Mouse (Mus musculus) hindbrain, embryonic 13.5 days (tissue): ENCODE measurements around the gene Ap1b1. TPM values are rescaled to one million over a fixed set of nuclear protein-coding genes. Genes with fewer than 3 reads are reported as not detected.

Source experiments
- ATAC-seq: fragments of 200-750 bp; cut with Nextera tagmentation; 2 replicates; pipeline ENCODE4 v1.8.0; 2017; ENCODE audit warnings: moderate TSS enrichment; ENCODE audit not compliant: low FRiP score
- H3K27ac ChIP-seq: fragments of 300-500 bp; sonication (generic); 2 replicates; pipeline ENCODE4 v1.5.1; 2015; ENCODE audit warnings: inconsistent platforms, mild to moderate bottlenecking, moderate library complexity
- H3K27me3 ChIP-seq: fragments of 300-500 bp; sonication (generic); 2 replicates; pipeline ENCODE4 v1.6.1; 2015; ENCODE audit warnings: mild to moderate bottlenecking, inconsistent platforms
- H3K36me3 ChIP-seq: fragments of 300-500 bp; sonication (generic); 2 replicates; pipeline ENCODE4 v1.6.1; 2015; ENCODE audit warnings: mild to moderate bottlenecking, inconsistent platforms
- H3K4me1 ChIP-seq: fragments of 300-500 bp; sonication (generic); replicated peaks from 2 replicates; pipeline ENCODE4 v1.6.1; 2015; ENCODE audit warnings: inconsistent platforms
- H3K4me2 ChIP-seq: fragments of 300-500 bp; sonication (generic); 2 replicates; pipeline ENCODE4 v1.6.1; 2015; ENCODE audit warnings: inconsistent platforms, mild to moderate bottlenecking, moderate library complexity
- H3K4me3 ChIP-seq: fragments of 300-500 bp; sonication (generic); 2 replicates; pipeline ENCODE4 v1.5.1; 2015; ENCODE audit warnings: mild to moderate bottlenecking, inconsistent platforms
- H3K9ac ChIP-seq: fragments of 300-500 bp; sonication (generic); 2 replicates; pipeline ENCODE4 v1.6.1; 2015; ENCODE audit warnings: mild to moderate bottlenecking, inconsistent platforms
- H3K9me3 ChIP-seq: fragments of 300-500 bp; sonication (generic); 2 replicates; pipeline ENCODE4 v1.6.1; 2016; ENCODE audit warnings: inconsistent platforms
- WGBS: fragments of 180-500 bp; shearing (Covaris S2); methylation state at CpG from one replicate; pipeline ENCODE4 v1.1.7; 2015; 5-methylcytosine and 5-hydroxymethylcytosine counted together
- polyA plus RNA-seq: library from polyadenylated mRNA; unstranded; fragments of >200 nt; fragmentation: Nextera tagmentation; extraction: Ambion mirVana; gene quantifications from 2 replicates; pipeline ENCODE4 v1.2.1, GENCODE M21; 2015

Gene Ap1b1
- polyA plus RNA-seq, 1 experiment from 2014 or later, result 86.8 TPM

- no peaks in the 10 kb centered on the region for H3K27me3 ChIP-seq
- H3K4me2 ChIP-seq, result no peak overlapping the region
- peaks cover 7% of the 10 kb centered on the region for H3K4me1 ChIP-seq
- 55% methylated on average over 2 of the region's 2 CpGs for WGBS
- H3K27ac ChIP-seq, result no peak overlapping the region
- no peak overlapping the region for H3K9ac ChIP-seq
- ATAC-seq, result no peak
- no peaks in the 10 kb centered on the region for H3K36me3 ChIP-seq
- no peak overlapping the region for H3K4me3 ChIP-seq
- no peaks in the 10 kb centered on the region for H3K9me3 ChIP-seq
Measured at GRCm38 (mm10) chr11:4967549-4967948, 19.1 kb upstream of the Ap1b1 start.

GRCm38 (mm10) chr11:4968376-4968775 lies 18.2 kb upstream of the Ap1b1 start:
- H3K36me3 ChIP-seq, result no peaks in the 10 kb centered on the region
- H3K27me3 ChIP-seq, result no peaks in the 10 kb centered on the region
- no peak overlapping the region for H3K4me3 ChIP-seq
- WGBS, result 74% methylated on average over 10 of the region's 10 CpGs
- no peaks in the 10 kb centered on the region for H3K9me3 ChIP-seq
- H3K9ac ChIP-seq, result no peak overlapping the region
- H3K4me2 ChIP-seq, result no peak overlapping the region
- no peak overlapping the region for H3K27ac ChIP-seq
- peaks cover 8% of the 10 kb centered on the region for H3K4me1 ChIP-seq
- no peak for ATAC-seq

GRCm38 (mm10) chr11:4972967-4973870 lies 13.4 kb upstream of the Ap1b1 start:
- Histone ChIP-seq H3K27ac (no peak overlapping the region), H3K4me1 (peaks cover 3% of the 10 kb centered on the region; the same call in 1 of the 2 replicates), H3K9ac (no peak overlapping the region), H3K4me2 (no peak overlapping the region), H3K4me3 (no peak overlapping the region), H3K27me3 (peaks cover 15% of the 10 kb centered on the region), H3K36me3 (no peaks in the 10 kb centered on the region), H3K9me3 (no peaks in the 10 kb centered on the region)
- 55% methylated on average over 13 of the region's 13 CpGs for WGBS
- ATAC-seq, result no peak

- peaks cover 15% of the 10 kb centered on the region for H3K27me3 ChIP-seq
- no peak overlapping the region for H3K27ac ChIP-seq
- no peaks in the 10 kb centered on the region for H3K36me3 ChIP-seq
- H3K9ac ChIP-seq, result no peak overlapping the region
- no peak overlapping the region for H3K4me3 ChIP-seq
- no peak for ATAC-seq
- H3K4me1 ChIP-seq, result 0 out of 2 replicates have a peak, but pooled peaks cover 3% of the 10 kb centered on the region
- H3K4me2 ChIP-seq, result no peak overlapping the region
- WGBS, result 84% methylated on average over 2 of the region's 2 CpGs
- H3K9me3 ChIP-seq, result no peaks in the 10 kb centered on the region
Measured at GRCm38 (mm10) chr11:4973871-4974256, 12.8 kb upstream of the Ap1b1 start.

GRCm38 (mm10) chr11:4974376-4975122 lies 12.1 kb upstream of the Ap1b1 start:
- H3K4me1 ChIP-seq, result 0 out of 2 replicates have a peak, but pooled peaks cover 3% of the 10 kb centered on the region
- H3K4me2 ChIP-seq, result no peak overlapping the region
- H3K9ac ChIP-seq, result no peak overlapping the region
- H3K27me3 ChIP-seq, result peaks cover 15% of the 10 kb centered on the region
- H3K36me3 ChIP-seq, result no peaks in the 10 kb centered on the region
- H3K9me3 ChIP-seq, result no peaks in the 10 kb centered on the region
- H3K4me3 ChIP-seq, result no peak overlapping the region
- H3K27ac ChIP-seq, result no peak overlapping the region
- WGBS, result 79% methylated on average over 11 of the region's 11 CpGs
- no peak for ATAC-seq

- H3K9ac ChIP-seq, result no peak overlapping the region
- WGBS, result 6% methylated on average over 14 of the region's 14 CpGs
- peaks cover 15% of the 10 kb centered on the region for H3K27me3 ChIP-seq
- H3K27ac ChIP-seq, result no peak overlapping the region
- H3K4me1 ChIP-seq, result 0 out of 2 replicates have a peak, but pooled peaks cover 3% of the 10 kb centered on the region
- peak; percentile 67; the same call in 1 of the 2 replicates for ATAC-seq
- H3K4me3 ChIP-seq, result no peak overlapping the region
- H3K4me2 ChIP-seq, result peak overlapping the region; percentile 29
- no peaks in the 10 kb centered on the region for H3K9me3 ChIP-seq
- no peaks in the 10 kb centered on the region for H3K36me3 ChIP-seq
Measured at GRCm38 (mm10) chr11:4975623-4976022, 11.0 kb upstream of the Ap1b1 start.

GRCm38 (mm10) chr11:4983010-4983409 lies 3.6 kb upstream of the Ap1b1 start:
- no peak overlapping the region for H3K4me2 ChIP-seq
- peaks cover 14% of the 10 kb centered on the region for H3K4me1 ChIP-seq
- H3K27ac ChIP-seq, result no peak overlapping the region
- no peak for ATAC-seq
- no peaks in the 10 kb centered on the region for H3K36me3 ChIP-seq
- no peak overlapping the region for H3K4me3 ChIP-seq
- no peaks in the 10 kb centered on the region for H3K9me3 ChIP-seq
- H3K9ac ChIP-seq, result no peak overlapping the region
- WGBS, result 75% methylated on average over 3 of the region's 3 CpGs
- H3K27me3 ChIP-seq, result no peaks in the 10 kb centered on the region

- H3K36me3 ChIP-seq, result no peaks in the 10 kb centered on the region
- no peak overlapping the region for H3K9ac ChIP-seq
- no peaks in the 10 kb centered on the region for H3K9me3 ChIP-seq
- no peak overlapping the region for H3K4me2 ChIP-seq
- no peak for ATAC-seq
- WGBS, result 73% methylated on average over 2 of the region's 2 CpGs
- no peaks in the 10 kb centered on the region for H3K27me3 ChIP-seq
- H3K4me3 ChIP-seq, result no peak overlapping the region
- H3K4me1 ChIP-seq, result peaks cover 20% of the 10 kb centered on the region
- no peak overlapping the region for H3K27ac ChIP-seq
Measured at GRCm38 (mm10) chr11:4983538-4983937, 3.1 kb upstream of the Ap1b1 start.

GRCm38 (mm10) chr11:4984249-4984648 lies 2.4 kb upstream of the Ap1b1 start:
- ATAC-seq, result no peak
- no peak overlapping the region for H3K27ac ChIP-seq
- no peaks in the 10 kb centered on the region for H3K9me3 ChIP-seq
- H3K4me1 ChIP-seq, result peaks cover 24% of the 10 kb centered on the region
- H3K9ac ChIP-seq, result peak overlapping the region; percentile 29; the same call in 1 of the 2 replicates
- no peak overlapping the region for H3K4me3 ChIP-seq
- H3K36me3 ChIP-seq, result peaks cover 4% of the 10 kb centered on the region; the same call in 1 of the 2 replicates
- 4% methylated on average over 5 of the region's 5 CpGs for WGBS
- no peaks in the 10 kb centered on the region for H3K27me3 ChIP-seq
- peak overlapping the region; percentile 26 for H3K4me2 ChIP-seq

GRCm38 (mm10) chr11:4984799-4985198 lies 1.8 kb upstream of the Ap1b1 start:
- ATAC-seq, result no peak
- peaks cover 7% of the 10 kb centered on the region; the same call in 1 of the 2 replicates for H3K36me3 ChIP-seq
- H3K27ac ChIP-seq, result no peak overlapping the region
- peaks cover 24% of the 10 kb centered on the region for H3K4me1 ChIP-seq
- H3K27me3 ChIP-seq, result no peaks in the 10 kb centered on the region
- H3K9me3 ChIP-seq, result no peaks in the 10 kb centered on the region
- WGBS, result 87% methylated on average over 3 of the region's 3 CpGs
- H3K4me2 ChIP-seq, result no peak overlapping the region
- H3K4me3 ChIP-seq, result no peak overlapping the region
- no peak overlapping the region for H3K9ac ChIP-seq

GRCm38 (mm10) chr11:4987487-4987852 lies 846 bp downstream of the Ap1b1 start:
- Histone ChIP-seq H3K4me1 (peaks cover 24% of the 10 kb centered on the region), H3K27me3 (no peaks in the 10 kb centered on the region), H3K27ac (peak overlapping the region; percentile 66; the same call in 1 of the 2 replicates), H3K4me3 (peak overlapping the region; percentile 79), H3K36me3 (peaks cover 12% of the 10 kb centered on the region; the same call in 1 of the 2 replicates), H3K9ac (peak overlapping the region; percentile 85), H3K9me3 (no peaks in the 10 kb centered on the region), H3K4me2 (peak overlapping the region; percentile 93)
- 62% methylated on average over 11 of the region's 11 CpGs for whole genome bisulfite sequencing
- 0 out of 2 replicates have a peak, but pooled peaks have one; percentile 19 for ATAC-seq

GRCm38 (mm10) chr11:4989187-4989586 lies 2.6 kb downstream of the Ap1b1 start:
- 92% methylated on average over 3 of the region's 3 CpGs for WGBS
- Histone ChIP-seq H3K9ac (no peak overlapping the region), H3K27ac (no peak overlapping the region), H3K27me3 (no peaks in the 10 kb centered on the region), H3K4me2 (no peak overlapping the region), H3K9me3 (no peaks in the 10 kb centered on the region), H3K4me3 (no peak overlapping the region), H3K4me1 (peaks cover 20% of the 10 kb centered on the region), H3K36me3 (peaks cover 12% of the 10 kb centered on the region; the same call in 1 of the 2 replicates)
- no peak for ATAC-seq
